Mouse (Mus musculus): ENCODE data around the gene Ccdc12. TPM values are rescaled to one million over a fixed set of nuclear protein-coding genes. Genes with fewer than 3 reads are reported as not detected.
A peak's percentile ranks its signal among the peaks of the same experiment; 100 is the strongest.

Gene Ccdc12
- polyA plus RNA-seq, 1 experiment from 2014 or later, result 120 TPM

DNA sequence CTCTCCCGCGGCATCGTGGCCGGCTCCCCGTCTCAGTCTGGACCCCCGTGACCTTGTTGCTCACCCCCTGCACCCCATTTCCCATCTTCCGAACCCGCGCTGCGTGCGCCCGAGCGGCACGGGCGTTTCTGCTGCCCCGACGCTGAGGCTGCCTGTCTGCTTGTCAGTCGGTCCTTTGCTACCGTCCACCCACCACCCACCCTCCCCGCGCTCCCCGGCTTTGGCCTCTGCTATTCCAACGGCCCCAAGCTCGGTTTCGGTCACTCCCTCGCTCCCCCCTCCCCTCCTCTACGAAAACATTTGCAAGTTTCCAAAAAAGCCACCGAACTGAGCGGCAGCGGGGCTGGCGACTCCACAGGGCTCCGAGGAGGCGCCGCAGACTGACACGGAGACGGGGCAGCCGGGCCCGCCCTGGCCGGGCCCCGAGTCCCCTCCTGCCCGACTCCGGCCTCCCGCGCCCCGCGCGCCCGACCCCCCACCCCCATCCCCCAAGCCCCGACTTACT lies 86.7 kb downstream of the Ccdc12 start:
- DNase-seq (ENCODE audit: low spot score) (peak; percentile 22), ATAC-seq (peak; percentile 40)
- H3K9ac ChIP-seq (ENCODE audit: low read length), result peak overlapping the region; percentile 74
- H3K4me3 ChIP-seq (ENCODE audit: low read depth, low read length), result peak overlapping the region; percentile 55
- WGBS, result 1% methylated on average over 40 of the region's 49 CpGs
- peaks cover 7% of the 10 kb centered on the region; the same call in 1 of the 2 replicates for H3K4me1 ChIP-seq (ENCODE audit: control insufficient read depth, insufficient read depth, low read length)
- no peak overlapping the region for H3K27ac ChIP-seq (ENCODE audit: low read depth, low read length)
- peak overlapping the region; percentile 95 for H3K4me2 ChIP-seq (ENCODE audit: low read length)
- no peaks in the 10 kb centered on the region for H3K36me3 ChIP-seq (ENCODE audit: control insufficient read depth, insufficient read depth, low read length)
- H3K9me3 ChIP-seq (replicated peaks; ENCODE audit: control insufficient read depth, low read length), result no peaks in the 10 kb centered on the region
- peaks cover 33% of the 10 kb centered on the region for H3K27me3 ChIP-seq (replicated peaks; ENCODE audit: control insufficient read depth, insufficient read depth, low read length)

DNA sequence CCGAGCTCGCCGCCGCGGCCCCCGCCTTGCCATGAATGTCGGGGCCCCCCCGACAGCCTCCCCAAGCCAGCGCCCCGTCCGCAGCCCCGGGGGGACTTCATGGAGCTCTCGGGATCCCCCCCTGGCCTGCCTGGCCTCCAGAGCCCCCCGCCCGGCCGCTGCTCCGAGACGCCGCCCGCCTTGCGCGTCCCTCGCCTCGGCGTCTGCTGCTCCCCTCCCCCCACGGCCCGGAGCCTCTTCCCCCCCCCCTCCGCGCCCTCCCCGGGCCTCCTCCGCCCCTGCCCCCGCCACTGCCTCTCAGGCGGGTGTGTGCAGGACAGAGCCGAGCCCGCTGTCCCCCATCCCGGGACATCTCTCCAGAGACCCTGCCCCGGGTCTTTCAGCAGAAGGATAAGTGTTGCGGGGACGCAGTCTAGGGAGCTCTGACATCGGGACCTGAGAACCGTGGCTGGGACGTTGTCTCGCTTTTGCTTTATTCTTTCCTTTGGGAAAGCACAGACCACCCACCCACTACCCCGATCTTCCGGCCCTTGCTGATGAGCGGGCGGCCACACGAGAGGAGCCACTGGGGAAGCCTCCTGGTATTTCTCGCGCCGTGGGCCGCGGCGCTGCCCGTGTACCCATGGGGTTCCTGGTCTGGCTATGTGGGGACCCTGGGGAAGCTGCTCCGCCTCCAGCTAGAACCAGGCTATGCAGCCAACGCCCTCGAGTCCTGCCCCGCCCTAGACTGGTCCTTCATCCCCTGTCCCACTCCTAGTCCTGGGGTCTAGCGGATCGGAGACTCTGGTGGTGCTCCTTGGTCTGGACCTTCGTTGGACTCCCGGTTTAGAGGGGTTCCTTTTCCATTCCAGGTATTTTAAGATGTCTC lies 87.4 kb downstream of the Ccdc12 start:
- ATAC-seq (peak; percentile 40), DNase-seq (ENCODE audit: low spot score) (peak; percentile 35)
- peak overlapping the region; percentile 74 for H3K9ac ChIP-seq (ENCODE audit: low read length)
- H3K27me3 ChIP-seq (replicated peaks; ENCODE audit: control insufficient read depth, insufficient read depth, low read length), result peaks cover 33% of the 10 kb centered on the region
- peak overlapping the region; percentile 55 for H3K4me3 ChIP-seq (ENCODE audit: low read depth, low read length)
- no peaks in the 10 kb centered on the region for H3K36me3 ChIP-seq (ENCODE audit: control insufficient read depth, insufficient read depth, low read length)
- no peaks in the 10 kb centered on the region for H3K9me3 ChIP-seq (replicated peaks; ENCODE audit: control insufficient read depth, low read length)
- peak overlapping the region; percentile 95 for H3K4me2 ChIP-seq (ENCODE audit: low read length)
- 2% methylated on average over 45 of the region's 63 CpGs for WGBS
- no peak overlapping the region for H3K27ac ChIP-seq (ENCODE audit: low read depth, low read length)
- peaks cover 7% of the 10 kb centered on the region; the same call in 1 of the 2 replicates for H3K4me1 ChIP-seq (ENCODE audit: control insufficient read depth, insufficient read depth, low read length)

DNA sequence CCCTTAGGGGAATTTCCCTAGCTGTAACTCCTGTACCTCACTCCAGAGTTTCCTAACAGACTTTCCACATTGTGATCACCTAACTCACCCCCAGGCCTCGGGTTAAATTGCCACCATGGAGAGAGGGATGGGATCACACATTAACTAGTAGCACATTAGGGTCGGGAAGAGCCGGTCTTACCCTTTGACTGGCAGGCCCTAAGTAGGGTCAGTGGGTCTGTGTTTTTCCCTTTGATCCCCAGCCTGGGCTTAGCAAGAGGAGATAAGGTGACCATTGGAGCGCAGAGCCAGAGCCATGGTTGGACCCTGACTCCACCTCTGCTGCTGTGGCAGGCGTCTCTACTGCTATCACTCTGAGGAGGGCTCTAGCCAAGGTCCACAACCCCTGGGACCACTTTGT lies 89.4 kb downstream of the Ccdc12 start:
- Histone ChIP-seq H3K9ac (ENCODE audit: low read length) (no peak overlapping the region), H3K9me3 (replicated peaks; ENCODE audit: control insufficient read depth, low read length) (no peaks in the 10 kb centered on the region), H3K4me3 (ENCODE audit: low read depth, low read length) (no peak overlapping the region), H3K4me2 (ENCODE audit: low read length) (no peak overlapping the region), H3K4me1 (ENCODE audit: control insufficient read depth, insufficient read depth, low read length) (peaks cover 7% of the 10 kb centered on the region; the same call in 1 of the 2 replicates), H3K27me3 (replicated peaks; ENCODE audit: control insufficient read depth, insufficient read depth, low read length) (peaks cover 33% of the 10 kb centered on the region), H3K36me3 (ENCODE audit: control insufficient read depth, insufficient read depth, low read length) (no peaks in the 10 kb centered on the region), H3K27ac (ENCODE audit: low read depth, low read length) (no peak overlapping the region)
- DNase-seq (ENCODE audit: low spot score) (no peak), ATAC-seq (no peak)
- 10% methylated on average over 5 of the region's 5 CpGs for WGBS

DNA sequence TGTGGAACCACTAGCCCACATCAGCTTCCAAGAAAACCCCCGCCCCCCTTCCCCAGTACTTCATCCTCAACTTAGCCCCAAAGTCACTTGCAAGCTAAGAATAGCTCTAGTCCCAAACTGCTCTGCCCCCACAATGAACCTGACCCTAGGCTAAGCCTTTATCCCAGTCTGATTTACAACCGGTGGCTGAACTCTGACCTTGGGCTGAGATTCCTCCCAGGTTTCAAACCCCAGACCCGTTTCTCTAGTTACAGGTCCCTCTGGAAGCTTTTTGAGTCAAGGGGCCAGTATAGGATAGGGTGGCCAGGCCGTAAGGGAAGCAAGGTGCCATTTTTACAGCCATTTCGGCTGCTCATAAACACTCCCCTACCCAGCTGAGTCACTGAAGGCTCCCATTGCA lies 89.9 kb downstream of the Ccdc12 start:
- peaks cover 7% of the 10 kb centered on the region; the same call in 1 of the 2 replicates for H3K4me1 ChIP-seq (ENCODE audit: control insufficient read depth, insufficient read depth, low read length)
- H3K27ac ChIP-seq (ENCODE audit: low read depth, low read length), result no peak overlapping the region
- H3K27me3 ChIP-seq (replicated peaks; ENCODE audit: control insufficient read depth, insufficient read depth, low read length), result peaks cover 29% of the 10 kb centered on the region
- H3K4me2 ChIP-seq (ENCODE audit: low read length), result no peak overlapping the region
- no peaks in the 10 kb centered on the region for H3K36me3 ChIP-seq (ENCODE audit: control insufficient read depth, insufficient read depth, low read length)
- WGBS, result 41% methylated on average over 5 of the region's 5 CpGs
- DNase-seq (ENCODE audit: low spot score) (no peak), ATAC-seq (no peak)
- H3K4me3 ChIP-seq (ENCODE audit: low read depth, low read length), result no peak overlapping the region
- H3K9ac ChIP-seq (ENCODE audit: low read length), result no peak overlapping the region
- no peaks in the 10 kb centered on the region for H3K9me3 ChIP-seq (replicated peaks; ENCODE audit: control insufficient read depth, low read length)

DNA sequence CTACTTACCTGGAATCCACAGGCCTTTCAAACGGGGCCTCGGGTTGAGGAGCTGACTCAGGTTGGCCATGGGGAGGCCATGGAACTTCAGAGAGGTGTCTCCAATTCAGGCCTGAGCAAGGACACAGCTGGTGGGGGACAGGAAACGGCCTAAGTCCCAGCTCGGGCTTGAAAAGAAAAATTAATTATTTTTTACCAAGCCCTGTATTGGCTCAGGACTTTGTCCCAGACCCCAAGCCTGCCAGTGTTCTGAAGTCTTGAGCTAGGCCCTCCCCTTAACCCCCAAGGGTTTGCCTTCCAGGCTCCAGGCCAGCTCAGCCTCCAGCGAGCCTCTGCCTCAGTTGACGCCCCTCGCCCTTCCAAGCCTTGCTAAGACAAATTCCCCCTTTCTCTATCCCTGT lies 90.7 kb downstream of the Ccdc12 start, which contains the start of gene Pth1r:
TSS of gene Pth1r (minus strand) at position 185 of the 400 bp plus-strand sequence.
- Histone ChIP-seq H3K9me3 (replicated peaks; ENCODE audit: control insufficient read depth, low read length) (no peaks in the 10 kb centered on the region), H3K27me3 (replicated peaks; ENCODE audit: control insufficient read depth, insufficient read depth, low read length) (peaks cover 22% of the 10 kb centered on the region), H3K4me3 (ENCODE audit: low read depth, low read length) (no peak within 1 kb of the TSS), H3K4me2 (ENCODE audit: low read length) (no peak within 1 kb of the TSS), H3K27ac (ENCODE audit: low read depth, low read length) (no peak within 1 kb of the TSS), H3K36me3 (ENCODE audit: control insufficient read depth, insufficient read depth, low read length) (no peaks in the 10 kb centered on the region), H3K9ac (ENCODE audit: low read length) (no peak within 1 kb of the TSS), H3K4me1 (ENCODE audit: control insufficient read depth, insufficient read depth, low read length) (peaks cover 1% of the 10 kb centered on the region; the same call in 1 of the 2 replicates)
- WGBS, result 60% methylated on average over 7 of the region's 7 CpGs
- ATAC-seq (no peak), DNase-seq (ENCODE audit: low spot score) (no peak)

DNA sequence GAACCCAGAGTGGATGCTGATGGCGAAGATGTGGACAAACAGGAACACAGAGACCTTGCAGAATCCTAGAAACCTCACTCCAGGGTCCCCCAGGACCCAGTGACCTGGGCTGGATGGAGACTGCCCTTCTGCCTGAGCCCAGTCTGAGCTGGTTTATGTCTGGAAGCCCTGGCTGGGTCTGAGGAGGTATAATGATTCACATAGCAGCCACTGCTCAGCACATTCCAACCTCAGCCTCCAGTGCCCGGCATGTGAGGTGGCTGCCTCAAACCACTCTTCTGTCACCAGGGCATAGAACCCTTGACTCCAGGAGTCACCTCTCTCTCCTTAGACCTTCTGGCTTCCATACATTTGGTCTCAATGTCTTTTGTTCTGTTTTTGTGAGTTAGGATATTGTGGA lies 92.1 kb downstream of the Ccdc12 start:
- H3K4me1 ChIP-seq (ENCODE audit: control insufficient read depth, insufficient read depth, low read length), result no peaks in the 10 kb centered on the region
- 75% methylated on average over 2 of the region's 2 CpGs for WGBS
- H3K4me3 ChIP-seq (ENCODE audit: low read depth, low read length), result no peak overlapping the region
- no peak for ATAC-seq
- no peak for DNase-seq (ENCODE audit: low spot score)
- H3K9ac ChIP-seq (ENCODE audit: low read length), result no peak overlapping the region
- H3K27ac ChIP-seq (ENCODE audit: low read depth, low read length), result no peak overlapping the region
- H3K36me3 ChIP-seq (ENCODE audit: control insufficient read depth, insufficient read depth, low read length), result no peaks in the 10 kb centered on the region
- no peaks in the 10 kb centered on the region for H3K9me3 ChIP-seq (replicated peaks; ENCODE audit: control insufficient read depth, low read length)
- peaks cover 18% of the 10 kb centered on the region; the same call in 1 of the 2 replicates for H3K27me3 ChIP-seq (replicated peaks; ENCODE audit: control insufficient read depth, insufficient read depth, low read length)
- no peak overlapping the region for H3K4me2 ChIP-seq (ENCODE audit: low read length)

DNA sequence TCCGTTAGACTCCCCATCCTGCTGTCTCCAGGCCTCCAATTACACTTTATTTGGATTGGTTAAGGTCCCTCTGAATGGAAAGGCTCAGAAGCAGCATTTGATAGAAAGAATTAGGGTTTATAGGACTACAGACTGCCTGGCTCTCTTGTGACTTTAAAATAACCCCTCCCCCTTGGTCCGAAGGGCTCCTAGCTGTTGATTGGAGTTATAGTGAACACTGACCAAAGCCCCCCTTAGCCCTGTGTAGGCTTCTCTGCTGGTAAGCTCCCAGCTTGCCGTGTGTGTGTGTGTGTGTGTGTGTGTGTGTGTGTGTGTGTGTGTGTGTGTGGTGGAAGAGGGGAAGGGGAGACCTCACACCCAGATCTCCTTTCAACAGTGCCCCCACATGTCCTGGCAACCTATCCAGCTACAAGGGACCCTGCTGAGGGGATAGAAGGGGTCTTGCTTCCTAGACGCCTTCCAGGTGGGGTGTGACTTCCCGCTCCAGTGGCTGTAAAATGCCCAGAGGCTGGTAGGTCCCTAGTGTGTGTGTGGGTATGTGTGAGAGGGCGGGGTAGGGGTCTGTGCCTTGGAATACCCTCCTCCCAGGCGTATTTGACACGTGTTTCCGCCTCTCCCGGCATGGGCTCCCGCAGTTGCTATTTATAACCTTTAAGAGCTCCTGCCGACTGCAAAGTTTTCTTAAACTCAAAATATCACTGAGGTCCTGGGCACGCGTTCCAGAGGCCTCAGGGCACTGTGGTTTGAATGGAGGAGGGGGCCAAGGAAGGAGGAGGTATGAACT lies 94.3 kb downstream of the Ccdc12 start:
- Histone ChIP-seq H3K27me3 (replicated peaks; ENCODE audit: control insufficient read depth, insufficient read depth, low read length) (no peaks in the 10 kb centered on the region), H3K9me3 (replicated peaks; ENCODE audit: control insufficient read depth, low read length) (no peaks in the 10 kb centered on the region), H3K36me3 (ENCODE audit: control insufficient read depth, insufficient read depth, low read length) (no peaks in the 10 kb centered on the region), H3K27ac (ENCODE audit: low read depth, low read length) (no peak overlapping the region), H3K4me3 (ENCODE audit: low read depth, low read length) (no peak overlapping the region), H3K4me2 (ENCODE audit: low read length) (no peak overlapping the region), H3K9ac (ENCODE audit: low read length) (no peak overlapping the region), H3K4me1 (ENCODE audit: control insufficient read depth, insufficient read depth, low read length) (no peaks in the 10 kb centered on the region)
- 43% methylated on average over 14 of the region's 14 CpGs for WGBS
- DNase-seq (ENCODE audit: low spot score), result no peak
- ATAC-seq, result no peak

DNA sequence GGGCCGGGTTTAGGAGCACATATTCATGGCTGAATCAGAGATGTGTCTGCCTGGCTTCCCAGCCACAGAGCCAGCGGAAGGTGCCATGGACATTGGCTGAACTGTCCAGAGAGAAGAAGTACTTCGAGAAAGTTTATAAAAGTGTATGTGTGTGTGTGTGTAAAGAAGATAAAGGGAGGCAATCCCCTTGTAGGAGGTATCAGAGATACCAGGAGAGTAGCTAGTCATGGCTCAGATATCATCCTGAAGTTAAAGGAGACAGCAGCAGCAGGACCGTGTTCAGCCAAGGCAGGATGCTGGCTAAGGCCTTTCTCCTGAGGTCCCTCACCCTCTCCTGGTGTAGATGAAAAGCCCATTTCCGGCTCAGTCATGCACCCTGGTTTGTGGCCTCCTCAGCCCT lies 95.1 kb downstream of the Ccdc12 start:
- H3K27me3 ChIP-seq (replicated peaks; ENCODE audit: control insufficient read depth, insufficient read depth, low read length), result no peaks in the 10 kb centered on the region
- H3K4me3 ChIP-seq (ENCODE audit: low read depth, low read length), result no peak overlapping the region
- no peaks in the 10 kb centered on the region for H3K36me3 ChIP-seq (ENCODE audit: control insufficient read depth, insufficient read depth, low read length)
- no peaks in the 10 kb centered on the region for H3K9me3 ChIP-seq (replicated peaks; ENCODE audit: control insufficient read depth, low read length)
- H3K4me2 ChIP-seq (ENCODE audit: low read length), result no peak overlapping the region
- 88% methylated on average over 5 of the region's 5 CpGs for WGBS
- H3K4me1 ChIP-seq (ENCODE audit: control insufficient read depth, insufficient read depth, low read length), result no peaks in the 10 kb centered on the region
- H3K27ac ChIP-seq (ENCODE audit: low read depth, low read length), result no peak overlapping the region
- ATAC-seq, result no peak
- H3K9ac ChIP-seq (ENCODE audit: low read length), result no peak overlapping the region
- no peak for DNase-seq (ENCODE audit: low spot score)
